Mouse (Mus musculus) limb, embryonic 11.5 days (tissue): ENCODE measurements around the gene Cntn5. TPM values are rescaled to one million over a fixed set of nuclear protein-coding genes. Genes with fewer than 3 reads are reported as not detected.

Source experiments
- ATAC-seq: fragments of 200-750 bp; cut with Nextera tagmentation; 2 replicates; pipeline ENCODE4 v1.8.0; 2017; ENCODE audit warnings: low read depth; ENCODE audit not compliant: insufficient number of reproducible peaks, low FRiP score, low TSS enrichment
- DNase-seq: peaks from one replicate; pipeline ENCODE4 v3.0.0-alpha.2; 2015; ENCODE audit warnings: low spot score
- H3K27ac ChIP-seq: fragments of 300-500 bp; sonication (generic); replicated peaks from 2 replicates; pipeline ENCODE4 v1.5.1; 2014; ENCODE audit warnings: low read depth, mild to moderate bottlenecking, low read length
- H3K27me3 ChIP-seq: fragments of 300-500 bp; sonication (generic); 2 replicates; pipeline ENCODE4 v1.6.1; 2014; ENCODE audit warnings: mild to moderate bottlenecking, low read length, mixed read lengths; ENCODE audit not compliant: control insufficient read depth, insufficient read depth
- H3K36me3 ChIP-seq: fragments of 300-500 bp; sonication (generic); 2 replicates; pipeline ENCODE4 v1.6.1; 2014; ENCODE audit warnings: mild to moderate bottlenecking, low read length, moderate library complexity, mixed read lengths; ENCODE audit not compliant: control insufficient read depth, insufficient read depth
- H3K4me1 ChIP-seq: fragments of 300-500 bp; sonication (generic); 2 replicates; pipeline ENCODE4 v1.6.1; 2014; ENCODE audit warnings: low read length, mixed read lengths; ENCODE audit not compliant: control insufficient read depth, insufficient read depth
- H3K4me2 ChIP-seq: fragments of 300-500 bp; sonication (generic); 2 replicates; pipeline ENCODE4 v1.6.1; 2014; ENCODE audit warnings: low read depth, mild to moderate bottlenecking, moderate library complexity; ENCODE audit not compliant: severe bottlenecking
- H3K4me3 ChIP-seq: fragments of 300-500 bp; sonication (generic); 2 replicates; pipeline ENCODE4 v1.5.1; 2014; ENCODE audit warnings: low read depth, low read length
- H3K9ac ChIP-seq: fragments of 300-500 bp; sonication (generic); 2 replicates; pipeline ENCODE4 v1.6.1; 2014; ENCODE audit warnings: mild to moderate bottlenecking, low read length
- H3K9me3 ChIP-seq: fragments of 300-500 bp; sonication (generic); 2 replicates; pipeline ENCODE4 v1.6.1; 2016; ENCODE audit warnings: low read length; ENCODE audit not compliant: control insufficient read depth
- WGBS: fragments of 180-500 bp; shearing (Covaris S2); extraction: QIAGEN DNeasy Blood & Tissue Kit; methylation state at CpG from one replicate; pipeline ENCODE4 v1.1.7; 2014; 5-methylcytosine and 5-hydroxymethylcytosine counted together
- polyA plus RNA-seq: library from polyadenylated mRNA; unstranded; fragments of >200 nt; fragmentation: Nextera tagmentation; extraction: Ambion mirVana; gene quantifications from 2 replicates; pipeline ENCODE4 v1.2.1, GENCODE M21; 2014

Cntn5 gene
- polyA plus RNA-seq, 1 experiment from 2014 or later: 0.53 TPM

GRCm38 (mm10) chr9:10226013-10226412, 678.6 kb downstream of the Cntn5 start:
- H3K4me1 ChIP-seq: no peaks in the 10 kb centered on the region
- no peaks in the 10 kb centered on the region for H3K9me3 ChIP-seq
- H3K27me3 ChIP-seq: no peaks in the 10 kb centered on the region
- H3K4me3 ChIP-seq: no peak overlapping the region
- no peak overlapping the region for H3K4me2 ChIP-seq
- WGBS: 74% methylated on average over 2 of the region's 2 CpGs
- H3K36me3 ChIP-seq: no peaks in the 10 kb centered on the region
- no peak for DNase-seq
- no peak overlapping the region for H3K9ac ChIP-seq
- ATAC-seq: no peak
- no peak overlapping the region for H3K27ac ChIP-seq

- no peak for ATAC-seq
- no peak for DNase-seq
- H3K36me3 ChIP-seq: no peaks in the 10 kb centered on the region
- H3K4me1 ChIP-seq: no peaks in the 10 kb centered on the region
- no peaks in the 10 kb centered on the region for H3K9me3 ChIP-seq
- H3K4me2 ChIP-seq: no peak overlapping the region
- H3K27ac ChIP-seq: no peak overlapping the region
- no peaks in the 10 kb centered on the region for H3K27me3 ChIP-seq
- no peak overlapping the region for H3K4me3 ChIP-seq
- H3K9ac ChIP-seq: no peak overlapping the region
Measured at GRCm38 (mm10) chr9:10186063-10186462, 718.5 kb downstream of the Cntn5 start.

DNA sequence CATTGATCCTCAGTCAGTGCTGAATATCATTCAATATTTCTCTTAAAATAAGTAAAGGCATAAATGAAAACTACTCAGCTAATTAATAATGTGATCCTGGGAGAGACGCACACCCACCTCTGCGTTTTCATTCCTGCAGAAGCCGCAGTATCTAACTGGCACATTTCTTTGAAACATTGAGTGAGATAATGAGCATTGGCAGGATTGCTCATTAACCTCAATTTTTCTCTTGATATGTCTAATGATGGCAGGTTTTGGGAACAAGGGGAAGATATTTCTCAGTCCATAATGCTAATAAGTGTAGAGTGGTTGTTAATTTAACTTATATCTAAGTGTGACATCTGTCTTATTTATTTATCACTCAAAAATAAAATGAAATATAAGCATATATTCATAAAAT, 734.0 kb downstream of the Cntn5 start:
- Histone ChIP-seq H3K9me3 (no peaks in the 10 kb centered on the region), H3K4me1 (no peaks in the 10 kb centered on the region), H3K9ac (no peak overlapping the region), H3K27me3 (no peaks in the 10 kb centered on the region), H3K27ac (no peak overlapping the region), H3K4me2 (no peak overlapping the region), H3K36me3 (no peaks in the 10 kb centered on the region), H3K4me3 (no peak overlapping the region)
- DNase-seq (no peak), ATAC-seq (no peak)
- 89% methylated on average over 3 of the region's 3 CpGs for WGBS

DNA sequence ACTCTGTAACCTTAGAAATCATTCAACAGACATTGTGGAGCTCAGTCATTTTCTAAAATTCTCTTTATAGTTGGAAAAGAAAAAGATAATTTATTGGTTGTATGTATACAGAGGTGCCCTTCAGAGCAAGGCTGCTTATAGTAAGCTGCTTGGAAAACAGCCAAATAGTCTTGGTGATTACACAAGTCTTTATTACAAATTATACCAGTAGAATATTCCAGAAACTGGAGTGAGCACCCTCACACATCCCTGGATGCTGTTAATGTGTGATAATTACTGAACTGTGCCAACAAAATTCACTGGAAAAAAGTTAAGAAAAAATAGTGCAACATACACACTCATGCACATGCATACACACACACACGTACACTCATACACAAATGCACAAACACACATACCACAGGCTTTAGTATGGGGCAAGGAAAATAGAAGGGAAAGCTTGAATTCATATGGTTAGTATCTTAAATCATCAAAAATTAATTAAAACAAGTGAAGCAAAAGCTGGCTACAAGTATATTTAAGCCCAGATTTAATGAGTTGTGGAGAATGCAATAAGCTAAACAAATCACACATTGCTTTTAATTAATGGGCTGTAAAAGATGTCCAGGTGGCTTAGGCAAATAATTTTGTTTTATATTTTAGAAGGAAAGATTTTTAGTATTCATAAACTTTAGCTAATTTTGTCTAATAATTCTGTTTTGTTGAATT, 783.1 kb downstream of the Cntn5 start:
- H3K9ac ChIP-seq: no peak overlapping the region
- H3K36me3 ChIP-seq: no peaks in the 10 kb centered on the region
- DNase-seq (no peak), ATAC-seq (no peak)
- no peak overlapping the region for H3K27ac ChIP-seq
- no peaks in the 10 kb centered on the region for H3K27me3 ChIP-seq
- no peak overlapping the region for H3K4me3 ChIP-seq
- WGBS: 95% methylated on average over 1 of the region's 1 CpGs
- H3K9me3 ChIP-seq: no peaks in the 10 kb centered on the region
- no peaks in the 10 kb centered on the region for H3K4me1 ChIP-seq
- H3K4me2 ChIP-seq: no peak overlapping the region

DNA sequence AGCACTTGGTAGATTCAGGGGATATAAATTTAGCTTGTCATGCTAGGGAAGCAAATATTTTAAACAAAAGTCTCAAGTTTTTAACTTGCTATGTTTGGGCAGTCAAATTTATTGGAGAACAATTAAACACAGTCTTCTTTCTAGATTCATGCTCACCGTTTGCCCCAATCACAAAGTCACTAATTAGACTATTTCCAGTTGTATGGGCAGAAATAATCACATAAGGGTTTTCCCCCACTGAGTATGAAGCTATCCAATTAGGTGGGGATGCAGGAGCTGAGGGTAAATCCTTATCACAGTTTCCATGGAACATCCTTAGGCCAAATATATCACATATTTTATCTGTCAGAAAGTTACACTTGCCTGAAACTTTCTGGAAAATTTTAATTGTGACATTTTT, 788.0 kb downstream of the Cntn5 start:
- H3K4me1 ChIP-seq: no peaks in the 10 kb centered on the region
- WGBS: 65% methylated on average over 1 of the region's 1 CpGs
- ATAC-seq: no peak
- no peak overlapping the region for H3K27ac ChIP-seq
- DNase-seq: no peak
- no peak overlapping the region for H3K9ac ChIP-seq
- H3K27me3 ChIP-seq: no peaks in the 10 kb centered on the region
- H3K4me2 ChIP-seq: no peak overlapping the region
- no peak overlapping the region for H3K4me3 ChIP-seq
- H3K9me3 ChIP-seq: no peaks in the 10 kb centered on the region
- H3K36me3 ChIP-seq: no peaks in the 10 kb centered on the region

DNA sequence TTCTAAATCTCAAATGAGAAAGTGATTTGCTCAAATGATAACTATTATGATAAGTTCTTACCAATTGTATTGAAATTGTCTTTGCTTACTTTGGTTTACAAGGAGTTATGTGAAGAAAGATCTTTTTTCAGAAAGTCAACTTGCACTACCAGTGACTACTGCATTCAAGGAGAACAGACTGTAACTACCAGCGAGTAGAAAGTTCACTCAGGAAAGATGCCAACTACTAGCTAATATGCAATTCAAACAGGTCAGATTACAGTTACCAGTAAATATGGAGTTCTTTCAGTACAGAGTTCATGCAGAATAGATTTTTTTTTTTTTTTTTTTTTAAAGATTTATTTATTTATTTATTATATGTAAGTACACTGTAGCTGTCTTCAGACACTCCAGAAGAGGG, 795.4 kb downstream of the Cntn5 start:
- no peak overlapping the region for H3K4me3 ChIP-seq
- H3K4me2 ChIP-seq: no peak overlapping the region
- WGBS: 92% methylated on average over 1 of the region's 1 CpGs
- H3K9me3 ChIP-seq: no peaks in the 10 kb centered on the region
- ATAC-seq (no peak), DNase-seq (no peak)
- no peaks in the 10 kb centered on the region for H3K4me1 ChIP-seq
- H3K27me3 ChIP-seq: no peaks in the 10 kb centered on the region
- no peak overlapping the region for H3K27ac ChIP-seq
- no peaks in the 10 kb centered on the region for H3K36me3 ChIP-seq
- no peak overlapping the region for H3K9ac ChIP-seq

- Histone ChIP-seq H3K27ac (no peak overlapping the region), H3K4me3 (no peak overlapping the region), H3K9ac (no peak overlapping the region), H3K4me2 (no peak overlapping the region), H3K27me3 (no peaks in the 10 kb centered on the region), H3K9me3 (no peaks in the 10 kb centered on the region), H3K36me3 (no peaks in the 10 kb centered on the region), H3K4me1 (no peaks in the 10 kb centered on the region)
- 68% methylated on average over 4 of the region's 4 CpGs for WGBS
- ATAC-seq (no peak), DNase-seq (no peak)
Measured at GRCm38 (mm10) chr9:10107861-10108260, 796.7 kb downstream of the Cntn5 start.

- WGBS: 57% methylated on average over 5 of the region's 5 CpGs
- ATAC-seq (no peak), DNase-seq (no peak)
- Histone ChIP-seq H3K9ac (no peak overlapping the region), H3K36me3 (no peaks in the 10 kb centered on the region), H3K4me1 (no peaks in the 10 kb centered on the region), H3K9me3 (no peaks in the 10 kb centered on the region), H3K27ac (no peak overlapping the region), H3K4me3 (no peak overlapping the region), H3K4me2 (no peak overlapping the region), H3K27me3 (no peaks in the 10 kb centered on the region)
Measured at GRCm38 (mm10) chr9:10101812-10102440, 802.6 kb downstream of the Cntn5 start.

- no peak overlapping the region for H3K4me2 ChIP-seq
- no peaks in the 10 kb centered on the region for H3K36me3 ChIP-seq
- H3K27me3 ChIP-seq: no peaks in the 10 kb centered on the region
- ATAC-seq (no peak), DNase-seq (no peak)
- no peaks in the 10 kb centered on the region for H3K9me3 ChIP-seq
- H3K4me1 ChIP-seq: no peaks in the 10 kb centered on the region
- no peak overlapping the region for H3K9ac ChIP-seq
- H3K4me3 ChIP-seq: no peak overlapping the region
- no peak overlapping the region for H3K27ac ChIP-seq
Measured at GRCm38 (mm10) chr9:10076282-10076681, 828.3 kb downstream of the Cntn5 start.
